Mouse (Mus musculus) adrenal gland, postnatal 36 days (tissue): ENCODE measurements around the gene Cps1. TPM values are rescaled to one million over a fixed set of nuclear protein-coding genes. Genes with fewer than 3 reads are reported as not detected.

Source experiments
- DNase-seq, 2 experiments: peaks; one replicate each; pipeline ENCODE4 v3.0.0; 2021; ENCODE audit warnings: mixed read lengths in 1 of 2
- total RNA-seq, 2 experiments: library from RNA; stranded (reverse); gene quantifications; 2 replicates each; pipeline ENCODE4 v1.2.3; 2021

Cps1 gene
- total RNA-seq, 2 experiments from 2014 or later = 0.10 to 0.83 TPM

DNA sequence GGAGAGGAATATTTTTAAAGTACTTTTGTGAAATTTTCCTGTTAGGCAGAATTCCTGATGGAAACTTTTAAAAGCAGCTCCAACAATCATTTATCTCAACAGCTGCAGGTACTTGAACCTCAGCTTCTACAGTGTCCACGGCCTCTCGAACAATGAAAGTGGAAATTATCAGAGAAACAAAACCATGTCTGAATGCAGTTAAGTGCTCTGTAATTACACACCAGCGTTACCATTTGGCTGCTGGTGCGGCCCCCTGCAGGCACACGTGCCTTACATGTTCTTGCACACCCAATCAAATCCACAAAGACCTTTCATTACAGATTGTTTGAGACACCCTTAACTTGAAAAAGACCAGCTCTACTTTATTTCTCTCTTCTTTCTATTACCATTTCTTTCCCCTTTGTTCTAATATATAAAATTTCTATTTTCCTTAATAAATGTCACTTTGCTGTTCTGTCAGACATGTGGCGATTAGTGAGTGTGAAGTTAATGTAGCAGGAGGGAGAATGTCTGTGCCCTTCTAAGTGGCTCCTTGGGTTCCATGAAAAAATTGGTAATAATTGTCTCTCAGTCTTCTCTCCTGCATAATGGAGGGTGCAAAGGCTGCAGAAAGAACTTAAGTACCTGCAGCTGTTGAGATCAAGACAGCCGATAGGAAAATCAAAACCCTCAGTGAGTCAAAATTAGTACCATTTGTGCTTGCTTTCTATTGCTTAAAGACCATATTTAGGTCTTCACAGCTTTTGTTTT, 112.8 kb downstream of the Cps1 start:
- no peak for DNase-seq

DNA sequence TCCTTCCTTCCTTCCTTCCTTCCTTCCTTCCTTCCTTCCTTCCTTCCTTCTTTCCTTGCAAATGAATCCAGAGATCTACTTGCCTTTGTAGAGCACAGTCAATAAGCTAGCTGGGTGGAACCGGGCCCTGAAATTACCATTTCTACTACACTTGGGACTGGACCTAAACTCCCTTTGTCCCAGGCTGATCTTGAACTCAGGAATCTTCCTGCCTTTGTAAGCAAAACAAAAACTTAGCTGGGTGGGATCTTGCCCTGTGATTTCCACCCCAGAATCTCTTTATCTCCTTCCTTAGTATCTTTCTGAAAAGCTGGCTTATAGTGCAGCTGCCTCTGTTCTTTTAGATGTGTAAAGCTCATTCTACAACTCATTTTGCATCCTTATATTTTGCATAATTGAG, 115.6 kb downstream of the Cps1 start:
- DNase-seq = no peak

DNA sequence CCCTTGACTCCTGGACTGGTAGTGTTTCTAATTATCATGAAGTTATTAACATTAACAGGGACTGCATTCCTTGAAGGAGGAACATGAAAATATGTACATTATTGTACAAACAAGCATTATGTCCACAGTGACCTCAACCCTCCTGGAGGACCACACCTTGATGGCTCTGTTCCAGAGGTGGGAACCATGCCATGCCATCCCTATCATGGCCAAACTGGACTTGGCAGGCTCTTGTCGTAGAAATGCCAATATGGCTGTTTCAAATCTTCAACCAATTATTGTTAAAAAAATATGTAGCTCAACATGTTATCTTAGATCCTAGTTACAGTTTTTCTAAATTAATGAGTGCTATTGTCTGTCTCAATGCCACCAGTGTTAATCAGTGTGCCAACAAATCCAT, 116.1 kb downstream of the Cps1 start:
- DNase-seq = no peak

DNA sequence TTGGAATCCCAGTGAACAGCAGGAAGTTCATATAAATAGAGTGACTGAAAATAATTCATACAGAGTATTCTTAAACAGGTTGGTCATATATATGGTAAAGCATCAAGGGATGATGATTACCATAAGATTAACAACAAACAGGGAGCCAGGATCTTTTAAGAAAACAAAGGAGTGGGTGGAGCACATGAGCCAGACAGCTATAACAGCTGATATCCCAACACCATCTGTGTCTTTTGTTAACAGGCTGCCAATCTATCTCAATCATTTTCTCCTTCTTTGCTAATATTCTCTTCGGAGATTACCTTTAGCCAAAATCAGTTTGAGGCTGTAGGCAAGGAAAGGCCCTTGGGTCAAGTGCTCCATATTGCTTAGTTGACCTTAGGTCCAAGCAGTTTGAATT, 142.4 kb downstream of the Cps1 start:
- no peak for DNase-seq

DNA sequence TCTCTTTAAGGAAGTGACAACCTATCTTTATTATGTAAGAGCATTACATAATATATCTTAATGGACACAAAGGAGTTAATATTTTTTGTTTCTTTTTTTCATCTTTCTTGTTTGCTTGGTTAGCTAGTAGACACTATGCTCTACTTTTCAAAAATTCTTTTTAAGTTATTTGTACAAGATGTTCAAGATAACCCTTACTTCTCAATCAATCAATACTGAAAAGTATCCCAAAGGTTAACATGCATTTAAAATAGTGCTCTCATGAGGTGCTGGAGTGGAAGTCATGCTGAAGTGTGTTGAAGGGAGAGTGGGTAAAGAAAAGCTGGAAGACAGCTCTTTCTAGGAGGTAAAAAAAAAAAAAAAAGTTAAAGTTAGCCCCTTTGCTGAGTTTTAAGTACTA, 145.1 kb downstream of the Cps1 start:
- no peak for DNase-seq

GRCm38 (mm10) chr1:67268450-67268849, 145.6 kb downstream of the Cps1 start:
- DNase-seq = no peak

- no peak for DNase-seq
Observed at GRCm38 (mm10) chr1:67276270-67276669, 153.4 kb downstream of the Cps1 start.

Other genes with a start within 250 kb of the Cps1 start
- 10 to 100 TPM; 14.9 to 16.0 TPM for gene Myl1, start 177.6 kb upstream of the Cps1 start, total RNA-seq
- gene Lancl1, start 84.2 kb upstream of the Cps1 start, total RNA-seq = 10 to 100 TPM; 50.6 to 52.9 TPM